13 mouse cellular contexts compared by ENCODE assay signal in genomic region chr3:151891336-151891735, GRCm38 (mm10). TPM values are rescaled to one million over a fixed set of nuclear protein-coding genes. Genes with fewer than 3 reads are reported as not detected.
DNase-seq lines count a peak whose midpoint lies in the region; ATAC-seq and TF ChIP-seq lines count a peak whose summit lies in the region.
"Had no signal": no experiment of that assay in that cellular context is flagged by ENCODE, and none has a peak within 500 bp of the region (broad histone marks: within the 10 kb centered on the region; RNA-seq: fewer than 3 reads in every experiment).

No protein-coding gene starts in this region.

- peak overlapping the region; percentile 66 for H3K27ac ChIP-seq in gastrocnemius, adult 2 months
- H3K27ac ChIP-seq in kidney, embryonic 15.5 days: peak overlapping the region; percentile 71; the same call in 1 of the 2 replicates
- peak overlapping the region; percentile 61 for H3K27ac ChIP-seq in limb, embryonic 10.5 days
- H3K27ac ChIP-seq: forebrain, embryonic 15.5 days; neural tube, embryonic 12.5 days had no signal

- no peak for TF ChIP-seq CTCF in gastrocnemius, adult 2 months (IDR thresholded peaks at IDR 0.05)

- no peak overlapping the region for H3K9ac ChIP-seq in kidney, embryonic 15.5 days
- H3K9ac ChIP-seq: forebrain, embryonic 15.5 days; neural tube, embryonic 12.5 days had no signal

- H3K9me3 ChIP-seq in kidney, embryonic 15.5 days (replicated peaks): no peaks in the 10 kb centered on the region
- H3K9me3 ChIP-seq in limb, embryonic 10.5 days (replicated peaks): no peaks in the 10 kb centered on the region
- H3K9me3 ChIP-seq: forebrain, embryonic 15.5 days; neural tube, embryonic 12.5 days had no signal

- 74% methylated on average over 3 of the region's 3 CpGs for WGBS in kidney, embryonic 15.5 days
- WGBS in limb, embryonic 10.5 days: 73% methylated on average over 3 of the region's 3 CpGs

- H3K4me2 ChIP-seq in kidney, embryonic 15.5 days: peak overlapping the region; percentile 5; the same call in 1 of the 2 replicates
- H3K4me2 ChIP-seq: forebrain, embryonic 15.5 days; midbrain, embryonic 11.5 days; neural tube, embryonic 12.5 days had no signal

- no peaks in the 10 kb centered on the region for H3K27me3 ChIP-seq in kidney, embryonic 15.5 days
- H3K27me3 ChIP-seq in limb, embryonic 10.5 days (ENCODE audit: low read depth, poor library complexity, severe bottlenecking): no peaks in the 10 kb centered on the region
- H3K27me3 ChIP-seq: forebrain, embryonic 15.5 days; neural tube, embryonic 12.5 days had no signal

- intact Hi-C loops in gastrocnemius, adult 2 months (cut with DNase I): no loop called here

- H3K4me1 ChIP-seq in kidney, embryonic 15.5 days: peaks cover 26% of the 10 kb centered on the region
- H3K4me1 ChIP-seq in limb, embryonic 10.5 days: peaks cover 49% of the 10 kb centered on the region
- H3K4me1 ChIP-seq: neural tube, embryonic 12.5 days had no signal

- H3K4me3 ChIP-seq in gastrocnemius, adult 2 months: no peak overlapping the region
- H3K4me3 ChIP-seq in kidney, embryonic 15.5 days (replicated peaks): no peak overlapping the region
- no peak overlapping the region for H3K4me3 ChIP-seq in limb, embryonic 10.5 days
- H3K4me3 ChIP-seq: forebrain, embryonic 15.5 days; neural tube, embryonic 12.5 days had no signal

- H3K36me3 ChIP-seq in kidney, embryonic 15.5 days: no peaks in the 10 kb centered on the region
- H3K36me3 ChIP-seq in limb, embryonic 10.5 days: no peaks in the 10 kb centered on the region
- H3K36me3 ChIP-seq: forebrain, embryonic 15.5 days; neural tube, embryonic 12.5 days had no signal

- no peak for ATAC-seq in kidney, embryonic 15.5 days (replicated peaks; ENCODE audit: low FRiP score)
- ATAC-seq: forebrain, embryonic 15.5 days had no signal

- DNase-seq in gastrocnemius, adult 2 months: no peak
- no peak for DNase-seq in gastrocnemius, postnatal 4 days (ENCODE audit: low spot score in 2 of 2)
- no peak for DNase-seq in kidney, postnatal 25 days
- DNase-seq in adipocyte (ENCODE audit: low spot score): peak; percentile 53
- no peak for DNase-seq in limb, embryonic 10.5 days (ENCODE audit: low spot score)
- DNase-seq in adrenal gland, adult 2 months: no peak
- DNase-seq in embryo, embryonic 9.5 days (ENCODE audit: extremely low spot score): no peak
- DNase-seq: thymus, postnatal 14 days had no signal

RNA-seq across cellular contexts. Expression of gene Ptgfr, which starts 53.9 kb away (rescaled TPM):
- total RNA-seq in gastrocnemius, adult 2 months (2021): 1 to 10 TPM; 1.3 to 2.2 TPM
- 1 to 10 TPM; 1.7 to 3.6 TPM for total RNA-seq in gastrocnemius, postnatal 4 days (2021)
- polyA plus RNA-seq in kidney, embryonic 15.5 days (2015; fragmentation: Nextera tagmentation; extraction: Ambion mirVana): 4.1 and 4.3 TPM in 2 replicates
- polyA plus RNA-seq in limb, embryonic 10.5 days (2016; fragmentation: Nextera tagmentation; extraction: Ambion mirVana): 0.74 and 1.8 TPM in 2 replicates
- total RNA-seq in adrenal gland, adult 2 months (2021): under 1 TPM; 0.49 to 0.97 TPM
- 0.04 and 0.07 TPM in 2 replicates for polyA plus RNA-seq in adrenal gland, adult 2 months (2012; rRNA removed)
- total RNA-seq: MEL had no signal
